Mouse (Mus musculus) CH12.LX (cell line): ENCODE measurements around the gene Tmcc1. TPM values are rescaled to one million over a fixed set of nuclear protein-coding genes. Genes with fewer than 3 reads are reported as not detected.

Experiments used
- polyA plus RNA-seq: library from polyadenylated mRNA; unstranded; fragments of >175 nt; gene quantifications from 2 replicates; pipeline ENCODE4 v1.2.1, GENCODE M21; 2012; ENCODE audit warnings: low read depth; ENCODE audit not compliant: insufficient read length
- total RNA-seq, 2 experiments: library from RNA; depleted of rRNA; stranded (reverse); fragments of 300-350 nt in 1 of 2; fragments of >200 nt in 1 of 2; gene quantifications; 2 replicates each; pipeline ENCODE4 v1.2.3; 2012 to 2014

Gene Tmcc1
- total and polyA plus RNA-seq, 3 experiments, result 3.6 to 60.8 (median 3.7) TPM

Other genes starting within 250 kb of the Tmcc1 start
- 0.89 and 1.3 TPM in 2 replicates for gene H1foo, start 248.5 kb downstream of the Tmcc1 start, total RNA-seq (2012; rRNA removed)
- 0.77 and 0.90 TPM in 2 replicates for gene H1foo, start 248.5 kb downstream of the Tmcc1 start, total RNA-seq (2014; rRNA removed)
- gene H1foo, start 248.5 kb downstream of the Tmcc1 start, polyA plus RNA-seq, result 1.0 and 1.4 TPM in 2 replicates
- 69.2 and 73.8 TPM in 2 replicates for gene Plxnd1, start 198.5 kb downstream of the Tmcc1 start, total RNA-seq (2012; rRNA removed)
- 20.4 and 27.7 TPM in 2 replicates for gene Plxnd1, start 198.5 kb downstream of the Tmcc1 start, total RNA-seq (2014; rRNA removed)
- gene Plxnd1, start 198.5 kb downstream of the Tmcc1 start, polyA plus RNA-seq, result 49.3 and 63.2 TPM in 2 replicates
- gene Washc2, start 14.6 kb upstream of the Tmcc1 start, total RNA-seq (2012; rRNA removed), result 37.4 and 39.6 TPM in 2 replicates
- 37.3 and 42.6 TPM in 2 replicates for gene Washc2, start 14.6 kb upstream of the Tmcc1 start, total RNA-seq (2014; rRNA removed)
- gene Washc2, start 14.6 kb upstream of the Tmcc1 start, polyA plus RNA-seq, result 51.7 and 59.3 TPM in 2 replicates
- 3.0 and 3.1 TPM in 2 replicates for gene Zfand4, start 70.7 kb upstream of the Tmcc1 start, total RNA-seq (2012; rRNA removed)
- gene Zfand4, start 70.7 kb upstream of the Tmcc1 start, total RNA-seq (2014; rRNA removed), result 2.2 and 2.7 TPM in 2 replicates
- 3.8 and 4.4 TPM in 2 replicates for gene Zfand4, start 70.7 kb upstream of the Tmcc1 start, polyA plus RNA-seq
- gene March8, start 144.5 kb upstream of the Tmcc1 start, total RNA-seq (2012; rRNA removed), result 7.8 and 8.0 TPM in 2 replicates
- 4.9 and 6.6 TPM in 2 replicates for gene March8, start 144.5 kb upstream of the Tmcc1 start, total RNA-seq (2014; rRNA removed)
- gene March8, start 144.5 kb upstream of the Tmcc1 start, polyA plus RNA-seq, result 4.3 and 4.9 TPM in 2 replicates